30 mouse cellular contexts compared by ENCODE assay signal in genomic region chr15:92805934-92806333, GRCm38 (mm10).
DNase-seq lines count a peak whose midpoint lies in the region; ATAC-seq lines count a peak whose summit lies in the region.
"Had no signal": no experiment of that assay in that cellular context is flagged by ENCODE, and none has a peak within 500 bp of the region (broad histone marks: within the 10 kb centered on the region; RNA-seq: fewer than 3 reads in every experiment).

No protein-coding gene starts in this region.

- ATAC-seq in cerebellum, adult (ENCODE audit: insufficient number of reproducible peaks, low FRiP score, low TSS enrichment): peak; percentile 45; the same call in 1 of the 2 replicates
- peak; percentile 57; the same call in 1 of the 2 replicates for ATAC-seq in forebrain, embryonic 15.5 days (replicated peaks)
- no peak; the same call in 1 of the 2 replicates for ATAC-seq in forebrain, embryonic 12.5 days (ENCODE audit: low FRiP score)
- peak; percentile 69; the same call in 1 of the 2 replicates for ATAC-seq in midbrain, embryonic 11.5 days (ENCODE audit: low FRiP score)
- ATAC-seq in midbrain, embryonic 16.5 days: no peak; the same call in 1 of the 2 replicates
- ATAC-seq in midbrain, embryonic 15.5 days (replicated peaks): peak; percentile 33
- ATAC-seq: inflammation-experienced regulatory T-cells, adult 6 months had no signal

- 0 out of 2 replicates have a peak overlapping the region, but pooled peaks have one; percentile 19 for H3K27ac ChIP-seq in forebrain, embryonic 15.5 days (replicated peaks)
- no peak overlapping the region for H3K27ac ChIP-seq in forebrain, embryonic 12.5 days
- no peak overlapping the region for H3K27ac ChIP-seq in midbrain, embryonic 11.5 days (ENCODE audit: low read depth, low read length)
- H3K27ac ChIP-seq in midbrain, embryonic 16.5 days (ENCODE audit: low read length): no peak overlapping the region
- 0 out of 2 replicates have a peak overlapping the region, but pooled peaks have one; percentile 11 for H3K27ac ChIP-seq in midbrain, embryonic 15.5 days
- H3K27ac ChIP-seq in limb, embryonic 10.5 days: no peak overlapping the region
- H3K27ac ChIP-seq: embryonic facial prominence, embryonic 12.5 days; heart, embryonic 15.5 days; hindbrain, embryonic 12.5 days; kidney, embryonic 15.5 days; liver, embryonic 14.5 days; neural tube, embryonic 12.5 days; stomach, postnatal 0 days had no signal

- H3K4me2 ChIP-seq in forebrain, embryonic 15.5 days (replicated peaks): no peak overlapping the region
- no peak overlapping the region for H3K4me2 ChIP-seq in forebrain, embryonic 12.5 days
- H3K4me2 ChIP-seq in midbrain, embryonic 11.5 days: no peak overlapping the region
- no peak overlapping the region for H3K4me2 ChIP-seq in midbrain, embryonic 16.5 days (ENCODE audit: low read length)
- no peak overlapping the region for H3K4me2 ChIP-seq in midbrain, embryonic 15.5 days
- H3K4me2 ChIP-seq: embryonic facial prominence, embryonic 12.5 days; heart, embryonic 15.5 days; hindbrain, embryonic 12.5 days; kidney, embryonic 15.5 days; neural tube, embryonic 12.5 days had no signal

- no peaks in the 10 kb centered on the region for H3K9me3 ChIP-seq in forebrain, embryonic 15.5 days
- no peaks in the 10 kb centered on the region for H3K9me3 ChIP-seq in forebrain, embryonic 12.5 days
- H3K9me3 ChIP-seq in midbrain, embryonic 11.5 days (ENCODE audit: control insufficient read depth, low read length): no peaks in the 10 kb centered on the region
- H3K9me3 ChIP-seq in midbrain, embryonic 16.5 days (replicated peaks; ENCODE audit: control insufficient read depth, low read length, poor library complexity, severe bottlenecking): no peaks in the 10 kb centered on the region
- no peaks in the 10 kb centered on the region for H3K9me3 ChIP-seq in midbrain, embryonic 15.5 days
- H3K9me3 ChIP-seq in limb, embryonic 10.5 days (replicated peaks): no peaks in the 10 kb centered on the region
- H3K9me3 ChIP-seq: embryonic facial prominence, embryonic 12.5 days; heart, embryonic 15.5 days; hindbrain, embryonic 12.5 days; kidney, embryonic 15.5 days; neural tube, embryonic 12.5 days had no signal

- no peaks in the 10 kb centered on the region for H3K27me3 ChIP-seq in forebrain, embryonic 15.5 days
- no peaks in the 10 kb centered on the region for H3K27me3 ChIP-seq in forebrain, embryonic 12.5 days
- H3K27me3 ChIP-seq in midbrain, embryonic 11.5 days (ENCODE audit: control insufficient read depth, insufficient read depth, low read length): no peaks in the 10 kb centered on the region
- H3K27me3 ChIP-seq in midbrain, embryonic 16.5 days (ENCODE audit: control insufficient read depth, insufficient read depth, low read depth, low read length): no peaks in the 10 kb centered on the region
- H3K27me3 ChIP-seq in midbrain, embryonic 15.5 days (replicated peaks): no peaks in the 10 kb centered on the region
- no peaks in the 10 kb centered on the region for H3K27me3 ChIP-seq in limb, embryonic 10.5 days (ENCODE audit: low read depth, poor library complexity, severe bottlenecking)
- H3K27me3 ChIP-seq: CH12.LX; embryonic facial prominence, embryonic 12.5 days; heart, embryonic 15.5 days; hindbrain, embryonic 12.5 days; kidney, embryonic 15.5 days; neural tube, embryonic 12.5 days had no signal

- WGBS in forebrain, embryonic 15.5 days: 7% methylated on average over 3 of the region's 3 CpGs
- WGBS in forebrain, embryonic 12.5 days: 33% methylated on average over 3 of the region's 3 CpGs
- WGBS in midbrain, embryonic 11.5 days: 56% methylated on average over 3 of the region's 3 CpGs
- 13% methylated on average over 3 of the region's 3 CpGs for WGBS in midbrain, embryonic 16.5 days
- 24% methylated on average over 3 of the region's 3 CpGs for WGBS in midbrain, embryonic 15.5 days
- 83% methylated on average over 3 of the region's 3 CpGs for WGBS in limb, embryonic 10.5 days

- no peak overlapping the region for H3K9ac ChIP-seq in forebrain, embryonic 15.5 days (replicated peaks)
- H3K9ac ChIP-seq in forebrain, embryonic 12.5 days: no peak overlapping the region
- no peak overlapping the region for H3K9ac ChIP-seq in midbrain, embryonic 11.5 days (ENCODE audit: low read length)
- no peak overlapping the region for H3K9ac ChIP-seq in midbrain, embryonic 16.5 days (ENCODE audit: low read depth, low read length)
- no peak overlapping the region for H3K9ac ChIP-seq in midbrain, embryonic 15.5 days
- H3K9ac ChIP-seq: embryonic facial prominence, embryonic 12.5 days; heart, embryonic 15.5 days; hindbrain, embryonic 12.5 days; kidney, embryonic 15.5 days; liver, embryonic 14.5 days; neural tube, embryonic 12.5 days had no signal

- DNase-seq in cerebellum, adult 11 months: no peak
- DNase-seq in midbrain, embryonic 11.5 days (ENCODE audit: low spot score, missing footprints): no peak
- DNase-seq in limb, embryonic 10.5 days (ENCODE audit: low spot score): no peak
- DNase-seq: adrenal gland, adult 8-10 months; embryo, embryonic 11 days; gastrocnemius, postnatal 14 days; kidney, adult 11 months; kidney, postnatal 36 days; liver; lung, adult 2 months; lung, postnatal 10 days; right cerebral cortex, adult 18-20 months; spleen, adult 18-20 months; thymus, adult 18-20 months; thymus, postnatal 25 days had no signal

- H3K36me3 ChIP-seq in forebrain, embryonic 15.5 days: no peaks in the 10 kb centered on the region
- no peaks in the 10 kb centered on the region for H3K36me3 ChIP-seq in forebrain, embryonic 12.5 days (replicated peaks)
- H3K36me3 ChIP-seq in midbrain, embryonic 11.5 days (ENCODE audit: control insufficient read depth, insufficient read depth, low read length): no peaks in the 10 kb centered on the region
- H3K36me3 ChIP-seq in midbrain, embryonic 16.5 days (ENCODE audit: control insufficient read depth, insufficient read depth, low read length): no peaks in the 10 kb centered on the region
- no peaks in the 10 kb centered on the region for H3K36me3 ChIP-seq in midbrain, embryonic 15.5 days (replicated peaks)
- H3K36me3 ChIP-seq in limb, embryonic 10.5 days: no peaks in the 10 kb centered on the region
- H3K36me3 ChIP-seq: embryonic facial prominence, embryonic 12.5 days; heart, embryonic 15.5 days; hindbrain, embryonic 12.5 days; kidney, embryonic 15.5 days; neural tube, embryonic 12.5 days had no signal

- peaks cover 17% of the 10 kb centered on the region for H3K4me1 ChIP-seq in forebrain, embryonic 15.5 days
- H3K4me1 ChIP-seq in forebrain, embryonic 12.5 days: peaks cover 15% of the 10 kb centered on the region
- H3K4me1 ChIP-seq in midbrain, embryonic 11.5 days (ENCODE audit: control insufficient read depth, insufficient read depth, low read length): peaks cover 8% of the 10 kb centered on the region; the same call in 1 of the 2 replicates
- H3K4me1 ChIP-seq in midbrain, embryonic 16.5 days (ENCODE audit: control insufficient read depth, insufficient read depth, low read length): peaks cover 11% of the 10 kb centered on the region
- H3K4me1 ChIP-seq in midbrain, embryonic 15.5 days: peaks cover 9% of the 10 kb centered on the region
- H3K4me1 ChIP-seq in limb, embryonic 10.5 days: no peaks in the 10 kb centered on the region
- H3K4me1 ChIP-seq: embryonic facial prominence, embryonic 12.5 days; heart, embryonic 15.5 days; neural tube, embryonic 12.5 days had no signal

- no peak overlapping the region for H3K4me3 ChIP-seq in forebrain, embryonic 15.5 days
- H3K4me3 ChIP-seq in forebrain, embryonic 12.5 days (replicated peaks): no peak overlapping the region
- H3K4me3 ChIP-seq in midbrain, embryonic 11.5 days (ENCODE audit: low read depth, low read length): no peak overlapping the region
- H3K4me3 ChIP-seq in midbrain, embryonic 16.5 days (ENCODE audit: low read depth, low read length): no peak overlapping the region
- H3K4me3 ChIP-seq in midbrain, embryonic 15.5 days: no peak overlapping the region
- H3K4me3 ChIP-seq in limb, embryonic 10.5 days: no peak overlapping the region
- H3K4me3 ChIP-seq: embryonic facial prominence, embryonic 12.5 days; heart, embryonic 15.5 days; hindbrain, embryonic 12.5 days; kidney, embryonic 15.5 days; myocyte; neural tube, embryonic 12.5 days had no signal

Comparison
In these comparisons a context has a peak if more than half of its experiments do, and no peak if none do; other contexts are left out.
1. ATAC-seq: peak in cerebellum, adult (single experiment), forebrain, embryonic 15.5 days (single experiment), midbrain, embryonic 11.5 days (single experiment) and midbrain, embryonic 15.5 days (single experiment); none in forebrain, embryonic 12.5 days (single experiment) and midbrain, embryonic 16.5 days (single experiment).
2. H3K27ac ChIP-seq: peak in forebrain, embryonic 15.5 days (single experiment) and midbrain, embryonic 15.5 days (single experiment); none in forebrain, embryonic 12.5 days (single experiment), midbrain, embryonic 11.5 days (single experiment), midbrain, embryonic 16.5 days (single experiment) and limb, embryonic 10.5 days (single experiment).